Mouse (Mus musculus): Measurements from ENCODE around the gene Olfr1511.
"Not testable (repeated sequence)": the region's sequence is repeated elsewhere in the genome, so short reads cannot be mapped to it uniquely, and the experiment has no call there.

Gene Olfr1511

DNA sequence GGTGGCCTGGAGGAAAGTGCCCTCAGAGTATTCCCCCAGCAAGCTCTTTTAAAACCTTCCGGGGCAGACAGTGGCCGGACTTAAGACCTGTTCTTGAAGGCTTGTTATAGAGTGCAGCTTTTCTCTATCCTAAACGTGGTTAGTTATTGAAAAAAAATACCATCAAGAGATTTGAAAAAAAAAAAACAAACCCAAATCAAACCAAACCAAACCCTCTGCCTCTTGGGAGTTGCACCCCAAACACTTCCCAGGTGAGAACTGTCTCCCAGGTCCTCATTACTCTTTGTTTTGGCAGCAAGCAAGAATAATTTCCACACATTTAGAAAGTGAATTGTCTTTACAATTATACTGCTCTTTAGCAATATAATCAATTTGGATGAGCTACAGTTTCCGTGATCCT lies at the start of gene Olfr1511:
TSS of gene Olfr1511 (minus strand) at position 101 of the 400 bp plus-strand sequence.
- DNase-seq = no peak

DNA sequence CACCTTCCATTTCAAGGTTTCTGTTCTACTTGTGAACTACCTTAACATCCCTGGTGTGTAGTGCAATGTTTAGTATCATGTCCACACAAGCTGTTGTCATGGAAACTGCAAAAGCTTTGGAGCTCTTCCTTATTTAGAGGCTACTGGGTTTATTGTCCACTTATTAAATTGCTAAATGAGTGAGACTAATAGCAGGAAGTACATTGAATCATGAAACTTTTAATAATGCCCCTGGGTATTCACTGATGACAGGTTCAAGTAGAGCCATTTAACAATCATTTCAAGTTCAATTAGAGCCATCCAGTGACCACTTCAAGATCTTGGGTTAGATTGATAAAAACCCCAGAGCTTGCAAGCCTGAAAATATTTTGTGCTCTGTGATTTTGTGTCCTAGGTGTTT lies 45.5 kb upstream of the Olfr1511 start, which contains the start of gene Olfr1509:
TSS of gene Olfr1509 (plus strand) at position 301 of the 400 bp plus-strand sequence.
- DNase-seq = no peak

DNA sequence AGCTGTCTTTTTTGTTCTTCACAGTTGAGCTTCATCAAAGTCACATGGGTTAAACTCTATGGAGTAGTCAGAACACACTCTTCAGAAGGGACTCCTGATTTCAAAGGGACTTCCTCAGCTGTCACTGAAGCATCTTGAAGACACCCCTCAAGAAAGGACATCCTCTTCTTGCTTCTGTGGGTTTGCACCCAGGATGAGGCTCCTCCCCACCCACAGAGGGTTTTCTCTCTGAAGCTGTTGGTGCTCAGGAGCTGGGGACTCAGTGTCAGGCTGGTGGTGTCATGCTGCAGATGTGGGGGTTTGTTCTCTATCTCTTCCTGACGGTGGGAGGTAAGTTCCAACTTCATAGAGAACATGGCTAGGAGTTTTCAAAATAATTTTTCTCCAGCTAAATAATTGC lies 30.5 kb upstream of the Olfr1511 start:
- DNase-seq = peak; percentile 74 to 88

GRCm38 (mm10) chr14:52414273-52414672 lies 17.1 kb upstream of the Olfr1511 start, which contains the start of gene Olfr1510:
TSS of gene Olfr1510 (minus strand) at chr14:52414373.
- no peak for DNase-seq

- DNase-seq = not testable (repeated sequence)
Observed at GRCm38 (mm10) chr14:52410142-52410919, 13.2 kb upstream of the Olfr1511 start.

- DNase-seq = peak in 1 of 2 experiments; percentile 14
Observed at GRCm38 (mm10) chr14:52390084-52390848, 6.9 kb downstream of the Olfr1511 start.

DNA sequence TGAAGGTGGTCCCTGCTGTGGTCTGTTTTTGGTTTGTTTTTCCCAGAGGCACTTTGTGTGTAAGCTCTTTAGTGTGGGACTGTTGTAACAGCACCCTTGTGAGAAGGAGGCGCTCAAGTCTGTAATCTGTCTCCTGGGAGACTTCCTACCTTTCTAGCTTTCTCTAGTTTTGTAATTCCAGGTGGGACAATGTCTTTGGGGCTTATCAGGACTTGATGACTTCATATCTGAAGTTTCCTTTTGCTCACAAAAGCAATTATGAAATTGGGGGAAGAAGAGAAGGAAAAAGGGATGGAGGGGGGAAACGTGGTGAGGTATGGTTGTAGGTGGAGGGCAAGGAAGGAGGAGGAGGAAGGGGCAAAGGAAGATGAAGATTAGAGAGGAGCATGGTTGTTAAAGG lies 18.1 kb downstream of the Olfr1511 start, which contains the start of gene Olfr1512:
TSS of gene Olfr1512 (minus strand) at position 101 of the 400 bp plus-strand sequence.
- no peak for DNase-seq

GRCm38 (mm10) chr14:52368741-52369140 lies 28.4 kb downstream of the Olfr1511 start:
- no peak for DNase-seq

- DNase-seq = no peak
Observed at GRCm38 (mm10) chr14:52356308-52356707, 40.9 kb downstream of the Olfr1511 start, which contains the start of gene Olfr1513. TSS of gene Olfr1513 (minus strand) at chr14:52356408.
